Mouse (Mus musculus): ENCODE measurements at regions not wholly inside any gene's neighbourhood (a gene's known extent, or its start where the extent isn't known, plus 50 kb on each side); places are given as distances from the start of the nearest gene placed in this dataset.

- peak; percentile 29 for DNase-seq
These were observed 149.7 kb downstream of the Etv1 start for GRCm38 (mm10) chr12:38928786-38929351.

DNA sequence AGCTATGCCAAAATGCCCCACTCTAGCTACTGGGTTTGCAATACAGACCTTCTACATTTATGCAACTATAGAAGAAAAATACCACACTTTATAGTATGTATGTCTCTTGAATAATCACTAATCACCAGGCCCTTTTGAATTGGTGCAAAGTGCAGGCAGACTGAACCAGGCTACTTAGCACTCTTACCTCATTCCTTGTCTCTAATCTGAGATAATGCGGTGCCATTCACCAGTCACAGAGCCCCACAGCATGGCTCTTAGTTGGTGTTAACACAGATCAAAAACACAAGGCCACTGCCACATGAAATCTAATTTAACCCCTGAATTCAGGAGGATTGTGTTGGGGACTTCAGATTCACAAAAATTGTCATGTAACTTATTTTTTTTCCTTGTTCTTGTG is 150.5 kb downstream of the Etv1 start:
- DNase-seq, result no peak

DNA sequence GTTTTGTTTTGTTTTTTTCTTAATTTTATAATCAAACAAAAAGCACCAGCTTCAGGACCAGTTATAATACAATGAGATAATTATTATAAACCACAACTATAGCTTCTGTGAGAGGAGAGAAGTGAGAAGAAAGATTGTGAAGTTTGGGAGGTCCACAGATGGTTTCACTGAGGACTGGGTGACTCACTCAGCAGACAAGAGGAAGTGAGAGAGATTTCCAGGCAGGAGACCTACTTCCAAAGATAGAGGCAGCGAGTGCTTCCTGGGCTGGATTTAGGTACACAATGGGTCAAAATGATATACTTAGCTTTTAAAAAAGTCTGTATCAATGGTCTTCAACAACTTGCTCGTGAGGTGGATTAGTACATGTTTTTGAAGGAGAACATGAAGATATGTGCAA is 152.6 kb downstream of the Etv1 start:
- DNase-seq, result no peak

- no peak for DNase-seq
These were observed 180.4 kb downstream of the Etv1 start for GRCm38 (mm10) chr12:38959605-38960004.

DNA sequence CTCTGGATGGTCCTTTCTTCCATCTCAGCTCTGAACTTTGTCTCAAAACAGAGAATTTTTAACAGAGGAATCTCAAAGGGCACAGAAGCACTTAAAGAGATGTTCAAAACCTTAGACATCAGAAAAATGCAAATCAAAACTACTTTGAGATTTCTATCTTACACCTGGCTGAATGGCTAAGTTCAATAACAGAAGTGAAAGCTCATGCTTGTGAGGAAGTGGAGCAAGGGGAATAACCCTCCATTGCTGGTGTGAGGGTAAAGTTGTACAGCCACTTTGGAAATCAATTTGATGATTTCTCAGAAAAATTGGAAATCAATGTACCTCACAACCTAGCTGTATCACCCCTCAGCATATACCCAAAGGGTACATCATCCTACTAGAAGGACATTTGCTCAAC is 183.1 kb downstream of the Etv1 start:
- DNase-seq, result no peak

DNA sequence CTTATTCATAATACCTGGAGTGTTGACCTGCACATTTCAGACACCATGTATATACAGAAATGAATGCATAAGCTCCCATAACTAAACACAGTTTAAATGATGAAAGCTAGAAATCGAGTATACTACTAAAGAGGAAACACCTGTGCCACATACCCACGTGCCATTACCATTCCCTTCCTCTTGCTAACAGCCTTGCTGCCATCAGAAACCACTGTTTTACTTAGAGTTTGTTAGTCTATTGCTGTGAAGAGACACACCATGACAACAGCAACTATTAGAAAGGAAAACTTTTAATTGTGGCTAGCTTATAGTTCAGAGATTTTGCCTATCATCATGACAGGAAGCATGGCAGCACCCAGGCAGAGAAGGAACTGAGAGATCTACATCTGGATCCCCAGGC is 191.2 kb downstream of the Etv1 start:
- no peak for DNase-seq

GRCm38 (mm10) chr12:38972205-38972604 is 193.0 kb downstream of the Etv1 start:
- DNase-seq, result no peak

DNA sequence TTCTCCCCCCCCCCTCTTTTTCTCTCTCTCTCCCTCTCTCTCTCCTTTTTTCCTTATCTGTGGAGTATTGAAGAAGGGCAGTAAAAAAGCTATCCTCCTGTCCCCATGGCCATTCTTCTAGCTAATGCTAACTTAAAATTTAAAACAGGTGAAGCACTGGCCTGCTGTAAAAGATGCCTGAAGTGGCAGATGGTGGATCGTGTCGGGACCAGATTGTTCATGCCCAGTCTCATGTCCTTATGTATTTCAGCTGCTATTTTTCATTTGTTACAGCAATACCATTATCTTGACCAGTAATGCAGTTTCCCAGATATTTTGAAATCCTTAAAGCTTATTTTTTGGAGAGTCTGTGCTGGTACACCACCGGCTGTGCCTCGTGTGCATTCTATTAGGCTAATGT is 196.3 kb downstream of the Etv1 start:
- no peak for DNase-seq

GRCm38 (mm10) chr12:38982423-38982822 is 203.2 kb downstream of the Etv1 start:
- DNase-seq, result no peak

- DNase-seq, result no peak
These were observed 206.7 kb downstream of the Etv1 start for GRCm38 (mm10) chr12:38985909-38986308.

- DNase-seq, result no peak
These were observed 207.2 kb downstream of the Etv1 start for GRCm38 (mm10) chr12:38986346-38986745.

DNA sequence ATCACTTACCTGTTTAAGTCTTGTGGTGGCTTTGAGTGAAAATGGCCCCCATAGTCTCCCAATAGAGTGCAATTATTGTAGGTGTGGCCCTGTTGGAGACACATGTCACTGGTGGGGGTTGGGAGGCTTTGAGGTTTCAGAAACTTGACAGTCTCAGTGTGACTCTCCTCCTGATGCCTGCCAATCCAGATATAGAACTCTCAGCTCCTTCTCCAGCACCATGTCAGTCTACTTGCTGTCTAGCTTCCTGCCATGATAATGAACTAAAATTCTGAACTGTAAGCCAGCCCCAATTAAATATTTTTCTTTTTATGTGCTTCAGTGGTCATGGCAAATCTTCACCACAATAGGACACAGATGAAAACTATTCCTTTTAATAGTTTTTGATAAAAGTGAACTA is 208.1 kb downstream of the Etv1 start:
- no peak for DNase-seq

DNA sequence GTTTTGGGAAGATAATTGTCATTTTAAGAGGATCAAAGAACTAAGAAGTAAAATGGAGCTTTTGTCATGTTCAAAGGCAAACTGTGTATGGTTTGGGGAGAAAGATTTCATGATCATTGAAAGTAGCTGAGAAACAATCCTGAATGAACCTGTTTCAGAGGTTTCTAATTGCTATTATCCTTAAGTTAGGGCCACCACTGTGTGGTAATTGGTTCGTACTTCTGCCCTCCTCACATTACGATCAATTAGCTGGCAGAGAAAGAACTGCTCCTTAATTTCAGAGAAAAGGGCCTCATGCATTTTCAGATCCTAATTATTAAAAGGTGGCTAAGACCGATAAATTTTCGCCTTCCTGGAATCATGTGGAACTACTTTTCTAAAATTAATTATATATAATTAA is 208.6 kb downstream of the Etv1 start:
- DNase-seq, result no peak

DNA sequence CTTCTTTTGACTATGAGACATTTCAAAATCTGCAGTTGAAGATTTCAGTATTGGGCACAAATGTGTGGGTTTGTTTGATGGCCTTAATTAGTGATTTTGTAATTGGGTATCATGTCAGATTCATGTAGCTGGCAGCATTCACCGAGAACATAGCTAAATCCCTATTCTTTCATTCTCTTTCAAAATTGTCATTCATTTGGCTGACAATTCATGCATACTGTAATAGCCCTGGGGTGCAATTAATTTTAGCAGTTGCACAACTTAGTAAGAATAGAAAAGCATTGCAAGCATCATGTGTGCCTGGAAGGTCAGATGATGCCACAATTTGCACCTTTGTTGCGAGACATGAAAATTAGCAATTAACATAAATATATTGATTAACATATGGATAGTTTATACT is 248.0 kb downstream of the Etv1 start:
- no peak for DNase-seq

GRCm38 (mm10) chr12:39027948-39028347 is 248.8 kb downstream of the Etv1 start:
- DNase-seq, result no peak

- no peak for DNase-seq
These were observed 254.8 kb downstream of the Etv1 start for GRCm38 (mm10) chr12:39033982-39034381.

GRCm38 (mm10) chr12:39036466-39037037 is 257.4 kb downstream of the Etv1 start:
- no peak for DNase-seq

GRCm38 (mm10) chr12:39038077-39038476 is 258.9 kb downstream of the Etv1 start:
- no peak for DNase-seq

GRCm38 (mm10) chr12:39038656-39039055 is 259.5 kb downstream of the Etv1 start:
- DNase-seq, result no peak

DNA sequence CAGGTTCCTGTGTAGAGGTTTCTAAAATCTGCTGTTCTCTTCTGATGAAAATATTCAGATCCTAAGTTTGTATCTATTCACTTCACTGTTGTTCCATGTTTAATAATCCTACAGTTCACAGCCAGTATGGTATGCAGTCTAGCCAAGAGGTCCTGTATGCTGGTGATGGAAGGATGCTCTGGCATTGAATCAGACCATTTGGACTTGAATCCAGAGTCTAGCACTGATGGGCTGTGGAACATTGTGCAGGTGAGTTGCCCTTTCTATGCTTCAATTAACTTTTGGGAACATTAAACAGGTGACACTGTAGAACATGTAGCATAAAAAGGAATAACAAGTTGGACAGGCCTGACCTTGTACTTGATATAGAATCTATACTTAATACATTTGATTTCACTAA is 267.9 kb downstream of the Etv1 start:
- no peak for DNase-seq

DNA sequence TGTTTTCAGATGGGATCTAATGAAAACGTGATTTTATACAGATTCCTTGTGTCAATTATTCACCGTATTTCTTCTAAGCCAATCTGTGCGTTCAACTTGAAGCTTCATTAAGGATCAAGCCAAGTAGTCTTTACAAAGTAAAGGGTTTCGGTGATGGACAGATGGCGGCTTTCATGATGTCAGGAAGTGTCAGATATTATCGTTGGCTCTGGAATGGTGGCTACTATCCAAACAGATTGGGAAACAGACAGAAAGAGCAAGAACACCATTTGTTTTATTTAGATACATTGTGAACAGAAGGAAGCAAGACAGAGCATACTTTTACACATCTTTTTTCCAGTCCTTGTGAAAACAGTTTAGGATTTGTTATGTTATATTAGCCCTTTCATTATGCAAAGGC is 269.3 kb downstream of the Etv1 start:
- no peak for DNase-seq

DNA sequence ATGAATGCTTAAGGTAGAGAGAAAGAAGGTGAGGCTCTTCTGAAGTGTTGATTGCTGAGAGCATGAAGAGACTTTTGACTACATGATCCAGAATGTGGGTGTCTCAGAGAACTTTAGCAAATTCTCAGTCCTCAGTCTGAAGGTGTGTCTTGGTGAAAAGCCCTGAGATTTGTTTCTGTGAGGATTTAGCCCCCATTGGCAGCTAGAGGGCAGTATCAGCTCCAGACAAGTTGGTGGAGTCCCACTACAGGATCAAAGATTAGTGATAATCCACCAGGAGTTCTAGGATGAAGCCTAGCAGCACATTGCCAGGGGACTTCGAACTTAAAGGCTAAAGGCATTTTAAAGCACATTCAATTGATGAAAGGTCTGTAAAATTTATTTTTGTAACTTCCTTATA is 269.8 kb downstream of the Etv1 start:
- DNase-seq, result no peak

- DNase-seq, result no peak
These were observed 291.3 kb downstream of the Etv1 start for GRCm38 (mm10) chr12:39070331-39071045.

GRCm38 (mm10) chr12:39073289-39074022 is 294.3 kb downstream of the Etv1 start:
- no peak for DNase-seq

Measured in thymus, postnatal 25 days (tissue).